Mouse (Mus musculus): ENCODE results near the gene Cdh22. TPM values are rescaled to one million over a fixed set of nuclear protein-coding genes. Genes with fewer than 3 reads are reported as not detected.

Gene Cdh22
- 0.19 TPM for polyA plus RNA-seq (2015; fragmentation: Illumina TruSeq; extraction: RNeasy Lipid Tissue Mini Kit (QIAGEN cat#74804); ENCODE audit: insufficient read depth, low replicate concordance)

DNA sequence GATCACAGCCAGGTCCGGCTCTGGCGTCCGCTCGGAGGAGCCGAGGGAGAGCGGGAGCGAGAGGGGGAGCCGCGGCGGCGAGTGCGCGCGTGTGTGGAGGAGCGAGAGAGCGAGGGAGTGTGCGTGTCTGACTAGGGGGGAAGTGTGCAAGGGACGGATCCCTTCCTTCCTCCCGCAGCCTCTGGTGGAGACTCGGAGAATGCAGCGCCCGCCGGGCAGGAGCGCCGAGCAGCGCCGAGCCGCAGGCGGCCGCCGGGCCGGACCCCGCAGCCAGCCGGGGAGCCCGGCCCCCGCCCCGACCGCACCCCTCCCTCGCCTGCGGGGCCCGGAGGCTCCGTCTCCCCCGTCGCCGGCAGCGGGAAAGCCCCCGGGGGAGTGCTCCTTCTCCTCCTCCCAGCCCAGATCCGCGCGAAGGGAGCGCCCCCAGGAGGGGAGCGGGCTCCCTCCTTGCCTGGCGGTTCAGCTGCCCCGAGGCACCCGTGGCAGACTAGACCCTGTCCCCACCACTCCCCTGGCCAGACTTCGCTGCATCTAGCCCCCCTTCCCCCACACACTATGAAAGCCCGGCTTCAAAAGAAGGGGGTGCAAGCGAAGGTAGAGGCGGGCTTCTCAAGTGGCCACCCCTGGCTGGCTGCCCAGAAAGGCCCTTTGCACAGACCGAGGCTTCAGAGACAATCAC, at the start of gene Cdh22:
TSS of gene Cdh22 (minus strand) at position 241 of the 679 bp plus-strand sequence.

DNA sequence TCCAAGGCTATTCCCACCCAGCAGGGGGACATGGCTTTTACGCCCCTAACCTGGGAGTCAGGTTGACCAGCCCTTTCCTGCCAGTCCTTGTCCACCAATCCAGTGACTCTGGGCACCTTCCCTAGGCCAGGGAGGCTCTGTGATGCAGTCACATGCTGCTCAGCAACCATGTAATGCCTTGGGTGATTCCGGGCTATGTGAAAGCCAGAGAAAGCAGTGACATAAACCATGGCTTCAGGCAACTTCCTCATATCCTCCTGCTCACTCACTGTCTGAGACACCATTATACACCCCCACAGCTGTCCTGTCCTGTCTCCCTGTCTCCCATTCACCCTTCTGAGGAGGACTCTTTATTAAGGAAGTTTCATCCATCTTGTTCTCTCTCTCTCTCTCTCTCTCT, 144.0 kb downstream of the Cdh22 start, which contains the start of gene 1700025C18Rik:
TSS of gene 1700025C18Rik (minus strand) at position 101 of the 400 bp plus-strand sequence.

Other genes with a start within 250 kb of the Cdh22 start
- gene Ncoa5, start 200.0 kb downstream of the Cdh22 start, polyA plus RNA-seq (2015; fragmentation: Illumina TruSeq; extraction: RNeasy Lipid Tissue Mini Kit (QIAGEN cat#74804); ENCODE audit: insufficient read depth, low replicate concordance), result 44.6 TPM
- 66.8 TPM for gene Cd40, start 179.2 kb downstream of the Cdh22 start, polyA plus RNA-seq (2015; fragmentation: Illumina TruSeq; extraction: RNeasy Lipid Tissue Mini Kit (QIAGEN cat#74804); ENCODE audit: insufficient read depth, low replicate concordance)
- gene 1700025C18Rik, start 144.1 kb downstream of the Cdh22 start, polyA plus RNA-seq (2015; fragmentation: Illumina TruSeq; extraction: RNeasy Lipid Tissue Mini Kit (QIAGEN cat#74804); ENCODE audit: insufficient read depth, low replicate concordance), result not detected
- gene Slc35c2, start 53.0 kb upstream of the Cdh22 start, polyA plus RNA-seq (2015; fragmentation: Illumina TruSeq; extraction: RNeasy Lipid Tissue Mini Kit (QIAGEN cat#74804); ENCODE audit: insufficient read depth, low replicate concordance), result 33.1 TPM
- gene Elmo2, start 91.6 kb upstream of the Cdh22 start, polyA plus RNA-seq (2015; fragmentation: Illumina TruSeq; extraction: RNeasy Lipid Tissue Mini Kit (QIAGEN cat#74804); ENCODE audit: insufficient read depth, low replicate concordance), result 27.9 TPM
- not detected for gene Zfp663, start 133.9 kb upstream of the Cdh22 start, polyA plus RNA-seq (2015; fragmentation: Illumina TruSeq; extraction: RNeasy Lipid Tissue Mini Kit (QIAGEN cat#74804); ENCODE audit: insufficient read depth, low replicate concordance)
- gene Zfp334, start 153.4 kb upstream of the Cdh22 start, polyA plus RNA-seq (2015; fragmentation: Illumina TruSeq; extraction: RNeasy Lipid Tissue Mini Kit (QIAGEN cat#74804); ENCODE audit: insufficient read depth, low replicate concordance), result 0.87 TPM
- gene Ocstamp, start 165.6 kb upstream of the Cdh22 start, polyA plus RNA-seq (2015; fragmentation: Illumina TruSeq; extraction: RNeasy Lipid Tissue Mini Kit (QIAGEN cat#74804); ENCODE audit: insufficient read depth, low replicate concordance), result 0.79 TPM
- gene Slc13a3, start 238.4 kb upstream of the Cdh22 start, polyA plus RNA-seq (2015; fragmentation: Illumina TruSeq; extraction: RNeasy Lipid Tissue Mini Kit (QIAGEN cat#74804); ENCODE audit: insufficient read depth, low replicate concordance), result 0.26 TPM

Data from spleen, adult 10 weeks (tissue).